11 mouse cellular contexts compared by ENCODE assay signal in the genomic region with DNA sequence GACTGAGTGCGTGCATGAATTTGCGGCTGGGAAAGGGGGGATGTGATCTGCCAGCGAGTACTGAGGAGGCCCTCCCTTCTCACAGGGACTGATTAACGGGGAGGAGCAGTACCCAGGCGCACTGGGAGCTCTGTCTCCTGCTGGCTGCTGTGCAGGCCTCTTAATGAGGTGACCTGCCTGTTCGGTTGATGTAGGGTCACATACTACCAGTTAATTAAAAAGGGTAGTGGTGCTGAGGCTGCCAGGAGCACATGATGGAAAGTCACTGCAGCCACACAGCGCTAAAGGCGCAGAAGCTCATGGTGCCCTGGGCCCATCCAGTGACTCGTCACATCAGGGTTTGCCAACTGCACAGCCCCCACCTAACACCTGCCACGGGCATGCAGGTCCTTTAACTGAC.
DNase-seq lines count a peak whose midpoint lies in the region; ATAC-seq and TF ChIP-seq lines count a peak whose summit lies in the region.
"Had no signal": no experiment of that assay in that cellular context is flagged by ENCODE, and none has a peak within 500 bp of the region (broad histone marks: within the 10 kb centered on the region; RNA-seq: fewer than 3 reads in every experiment).

No protein-coding gene starts in this region.

- H3K36me3 ChIP-seq in kidney, adult 2 months (ENCODE audit: control insufficient read depth, insufficient read depth, low read length), result no peaks in the 10 kb centered on the region
- H3K36me3 ChIP-seq in forebrain, embryonic 15.5 days, result peaks cover 20% of the 10 kb centered on the region
- peaks cover 5% of the 10 kb centered on the region; the same call in 1 of the 2 replicates for H3K36me3 ChIP-seq in hindbrain, embryonic 16.5 days (ENCODE audit: control insufficient read depth, insufficient read depth, low read length)
- no peaks in the 10 kb centered on the region for H3K36me3 ChIP-seq in midbrain, embryonic 15.5 days (replicated peaks)
- H3K36me3 ChIP-seq: liver, embryonic 15.5 days had no signal

- no peak for TF ChIP-seq POLR2A in kidney, adult 2 months (IDR thresholded peaks at IDR 0.05; ENCODE audit: low read depth, low read length)

- WGBS in kidney, adult 2 months, result 53% methylated on average over 10 of the region's 10 CpGs
- WGBS in forebrain, embryonic 15.5 days, result 27% methylated on average over 10 of the region's 10 CpGs
- WGBS in hindbrain, embryonic 16.5 days, result 33% methylated on average over 10 of the region's 10 CpGs
- WGBS in midbrain, embryonic 15.5 days, result 28% methylated on average over 10 of the region's 10 CpGs

- no peak for TF ChIP-seq CTCF in kidney, adult 2 months (conservative IDR thresholded peaks at IDR 0.05; ENCODE audit: insufficient read depth, insufficient read length, low read depth, low read length)

- H3K9me3 ChIP-seq in forebrain, embryonic 15.5 days, result no peaks in the 10 kb centered on the region
- H3K9me3 ChIP-seq in hindbrain, embryonic 16.5 days (ENCODE audit: control insufficient read depth, low read length), result no peaks in the 10 kb centered on the region
- no peaks in the 10 kb centered on the region for H3K9me3 ChIP-seq in midbrain, embryonic 15.5 days
- H3K9me3 ChIP-seq: liver, embryonic 15.5 days had no signal

- peak; percentile 34 for DNase-seq in kidney, adult 2 months
- DNase-seq in kidney, postnatal 4 days, result no peak
- DNase-seq in right cerebral cortex, postnatal 14 days, result no peak
- DNase-seq in left cerebral cortex, adult 9 months (ENCODE audit: low spot score in 2 of 2), result no peak
- DNase-seq in layer of hippocampus, postnatal 14 days (ENCODE audit: low spot score in 2 of 2), result no peak
- DNase-seq: thymus, postnatal 4 days had no signal

- peak; percentile 35; the same call in 1 of the 2 replicates for ATAC-seq in forebrain, embryonic 15.5 days (replicated peaks)
- ATAC-seq in hindbrain, embryonic 16.5 days, result peak; percentile 55
- peak; percentile 70 for ATAC-seq in midbrain, embryonic 15.5 days (replicated peaks)

- H3K4me3 ChIP-seq in kidney, adult 2 months (ENCODE audit: insufficient read depth, low read depth, low read length), result no peak overlapping the region
- no peak overlapping the region for H3K4me3 ChIP-seq in forebrain, embryonic 15.5 days
- H3K4me3 ChIP-seq in hindbrain, embryonic 16.5 days (ENCODE audit: low read length), result no peak overlapping the region
- no peak overlapping the region for H3K4me3 ChIP-seq in midbrain, embryonic 15.5 days
- H3K4me3 ChIP-seq: liver, embryonic 15.5 days had no signal

- no peak overlapping the region for H3K27ac ChIP-seq in kidney, adult 2 months (ENCODE audit: insufficient read depth, low read depth, low read length)
- no peak overlapping the region for H3K27ac ChIP-seq in forebrain, embryonic 15.5 days (replicated peaks)
- H3K27ac ChIP-seq in hindbrain, embryonic 16.5 days (ENCODE audit: low read depth, low read length), result no peak overlapping the region
- no peak overlapping the region for H3K27ac ChIP-seq in midbrain, embryonic 15.5 days
- H3K27ac ChIP-seq: kidney, postnatal 0 days; liver, embryonic 15.5 days had no signal

- no peak overlapping the region for H3K4me2 ChIP-seq in forebrain, embryonic 15.5 days (replicated peaks)
- no peak overlapping the region for H3K4me2 ChIP-seq in hindbrain, embryonic 16.5 days (ENCODE audit: low read length)
- H3K4me2 ChIP-seq in midbrain, embryonic 15.5 days, result no peak overlapping the region
- H3K4me2 ChIP-seq: liver, embryonic 15.5 days had no signal

- no peak overlapping the region for H3K9ac ChIP-seq in forebrain, embryonic 15.5 days (replicated peaks)
- no peak overlapping the region for H3K9ac ChIP-seq in hindbrain, embryonic 16.5 days (ENCODE audit: low read depth, low read length)
- H3K9ac ChIP-seq in midbrain, embryonic 15.5 days, result no peak overlapping the region
- H3K9ac ChIP-seq: liver, embryonic 15.5 days had no signal

- H3K27me3 ChIP-seq in kidney, adult 2 months (replicated peaks; ENCODE audit: control insufficient read depth, insufficient read depth, low read length), result no peaks in the 10 kb centered on the region
- H3K27me3 ChIP-seq in forebrain, embryonic 15.5 days, result no peaks in the 10 kb centered on the region
- H3K27me3 ChIP-seq in hindbrain, embryonic 16.5 days (replicated peaks; ENCODE audit: control insufficient read depth, insufficient read depth, low read length), result no peaks in the 10 kb centered on the region
- H3K27me3 ChIP-seq in midbrain, embryonic 15.5 days (replicated peaks), result no peaks in the 10 kb centered on the region
- H3K27me3 ChIP-seq: liver, embryonic 15.5 days had no signal

- no peaks in the 10 kb centered on the region; the same call in 1 of the 2 replicates for H3K4me1 ChIP-seq in kidney, adult 2 months (ENCODE audit: control insufficient read depth, insufficient read depth, low read length)
- peaks cover 18% of the 10 kb centered on the region for H3K4me1 ChIP-seq in forebrain, embryonic 15.5 days
- peaks cover 9% of the 10 kb centered on the region for H3K4me1 ChIP-seq in hindbrain, embryonic 16.5 days (ENCODE audit: control insufficient read depth, insufficient read depth, low read depth, low read length)
- H3K4me1 ChIP-seq in midbrain, embryonic 15.5 days, result peaks cover 22% of the 10 kb centered on the region
- H3K4me1 ChIP-seq: liver, embryonic 15.5 days had no signal
